Mouse (Mus musculus): ENCODE data around the gene Trim41.
A peak's percentile ranks its signal among the peaks of the same experiment; 100 is the strongest.
"Not testable (repeated sequence)": the region's sequence is repeated elsewhere in the genome, so short reads cannot be mapped to it uniquely, and the experiment has no call there.

Gene Trim41

GRCm38 (mm10) chr11:48837310-48838180 lies 20.4 kb upstream of the Trim41 start:
- DNase-seq = peak; percentile 87

- peak; percentile 90 for DNase-seq
These were observed 19.8 kb upstream of the Trim41 start for GRCm38 (mm10) chr11:48836990-48837309.

GRCm38 (mm10) chr11:48835923-48836322 lies 18.8 kb upstream of the Trim41 start:
- DNase-seq = peak; percentile 32

- DNase-seq = peak; percentile 94
These were observed 16.8 kb upstream of the Trim41 start for GRCm38 (mm10) chr11:48833731-48834639.

GRCm38 (mm10) chr11:48833078-48833730 lies 16.1 kb upstream of the Trim41 start:
- no peak for DNase-seq

GRCm38 (mm10) chr11:48831273-48831672 lies 14.1 kb upstream of the Trim41 start:
- DNase-seq = no peak

GRCm38 (mm10) chr11:48830279-48830678 lies 13.1 kb upstream of the Trim41 start:
- DNase-seq = no peak

GRCm38 (mm10) chr11:48827926-48828325 lies 10.8 kb upstream of the Trim41 start:
- no peak for DNase-seq

GRCm38 (mm10) chr11:48826752-48827096 lies 9.6 kb upstream of the Trim41 start:
- DNase-seq = no peak

GRCm38 (mm10) chr11:48825979-48826751 lies 9.0 kb upstream of the Trim41 start, which contains the start of the genes Trim7 and Gm12184:
Gene Trim7, plus strand, starts transcription at chr11:48826140.
Gene Gm12184, minus strand, starts transcription at chr11:48826655.
- DNase-seq = not testable (repeated sequence)

GRCm38 (mm10) chr11:48824311-48824830 lies 7.2 kb upstream of the Trim41 start:
- no peak for DNase-seq

- peak; percentile 59 for DNase-seq
These were observed 6.4 kb upstream of the Trim41 start for GRCm38 (mm10) chr11:48823536-48823972.

GRCm38 (mm10) chr11:48822768-48823512 lies 5.8 kb upstream of the Trim41 start:
- DNase-seq = no peak

- DNase-seq = not testable (repeated sequence)
These were observed 4.1 kb upstream of the Trim41 start for GRCm38 (mm10) chr11:48821299-48821698.

- DNase-seq = no peak
These were observed 3.1 kb upstream of the Trim41 start for GRCm38 (mm10) chr11:48820308-48820674.

GRCm38 (mm10) chr11:48819614-48820307 lies 2.6 kb upstream of the Trim41 start:
- DNase-seq = no peak

GRCm38 (mm10) chr11:48818346-48818745 lies 1.2 kb upstream of the Trim41 start:
- DNase-seq = peak; percentile 94

GRCm38 (mm10) chr11:48817794-48818193 lies 641 bp upstream of the Trim41 start:
- no peak for DNase-seq

GRCm38 (mm10) chr11:48816281-48816781 lies 822 bp downstream of the Trim41 start:
- DNase-seq = peak; percentile 56

- DNase-seq = no peak
These were observed 1.3 kb downstream of the Trim41 start for GRCm38 (mm10) chr11:48815851-48816250.

All from kidney, adult 9 months (tissue).